Mouse (Mus musculus): ENCODE data around the gene Tjp1. TPM values are rescaled to one million over a fixed set of nuclear protein-coding genes. Genes with fewer than 3 reads are reported as not detected.

Gene Tjp1
- total RNA-seq, 1 experiment from 2014 or later = 6.6 TPM

GRCm38 (mm10) chr7:65371765-65372164 lies 155.8 kb downstream of the Tjp1 start:
- ATAC-seq (ENCODE audit: extremely low read depth, insufficient number of reproducible peaks, low FRiP score, poor library complexity, severe bottlenecking) = no peak

GRCm38 (mm10) chr7:65370787-65371616 lies 156.6 kb downstream of the Tjp1 start:
- no peak for ATAC-seq (ENCODE audit: extremely low read depth, insufficient number of reproducible peaks, low FRiP score, poor library complexity, severe bottlenecking)

- no peak for ATAC-seq (ENCODE audit: extremely low read depth, insufficient number of reproducible peaks, low FRiP score, poor library complexity, severe bottlenecking)
These were observed 157.2 kb downstream of the Tjp1 start for GRCm38 (mm10) chr7:65370381-65370786.

GRCm38 (mm10) chr7:65369101-65369500 lies 158.5 kb downstream of the Tjp1 start:
- ATAC-seq (ENCODE audit: extremely low read depth, insufficient number of reproducible peaks, low FRiP score, poor library complexity, severe bottlenecking) = no peak

GRCm38 (mm10) chr7:65367386-65368245 lies 160.0 kb downstream of the Tjp1 start:
- ATAC-seq (ENCODE audit: extremely low read depth, insufficient number of reproducible peaks, low FRiP score, poor library complexity, severe bottlenecking) = no peak

GRCm38 (mm10) chr7:65366153-65366552 lies 161.4 kb downstream of the Tjp1 start:
- no peak for ATAC-seq (ENCODE audit: extremely low read depth, insufficient number of reproducible peaks, low FRiP score, poor library complexity, severe bottlenecking)

- no peak for ATAC-seq (ENCODE audit: extremely low read depth, insufficient number of reproducible peaks, low FRiP score, poor library complexity, severe bottlenecking)
These were observed 162.0 kb downstream of the Tjp1 start for GRCm38 (mm10) chr7:65365560-65365959.

GRCm38 (mm10) chr7:65360278-65360677 lies 167.3 kb downstream of the Tjp1 start:
- no peak for ATAC-seq (ENCODE audit: extremely low read depth, insufficient number of reproducible peaks, low FRiP score, poor library complexity, severe bottlenecking)

GRCm38 (mm10) chr7:65359774-65360173 lies 167.8 kb downstream of the Tjp1 start:
- ATAC-seq (ENCODE audit: extremely low read depth, insufficient number of reproducible peaks, low FRiP score, poor library complexity, severe bottlenecking) = no peak

- no peak for ATAC-seq (ENCODE audit: extremely low read depth, insufficient number of reproducible peaks, low FRiP score, poor library complexity, severe bottlenecking)
These were observed 170.0 kb downstream of the Tjp1 start for GRCm38 (mm10) chr7:65357538-65357937.

GRCm38 (mm10) chr7:65356204-65356603 lies 171.4 kb downstream of the Tjp1 start:
- no peak for ATAC-seq (ENCODE audit: extremely low read depth, insufficient number of reproducible peaks, low FRiP score, poor library complexity, severe bottlenecking)

- no peak for ATAC-seq (ENCODE audit: extremely low read depth, insufficient number of reproducible peaks, low FRiP score, poor library complexity, severe bottlenecking)
These were observed 172.7 kb downstream of the Tjp1 start for GRCm38 (mm10) chr7:65354908-65355307.

- ATAC-seq (ENCODE audit: extremely low read depth, insufficient number of reproducible peaks, low FRiP score, poor library complexity, severe bottlenecking) = no peak
These were observed 177.1 kb downstream of the Tjp1 start for GRCm38 (mm10) chr7:65350348-65351079.

GRCm38 (mm10) chr7:65348540-65348939 lies 179.0 kb downstream of the Tjp1 start:
- ATAC-seq (ENCODE audit: extremely low read depth, insufficient number of reproducible peaks, low FRiP score, poor library complexity, severe bottlenecking) = no peak

GRCm38 (mm10) chr7:65345314-65345713 lies 182.3 kb downstream of the Tjp1 start:
- ATAC-seq (ENCODE audit: extremely low read depth, insufficient number of reproducible peaks, low FRiP score, poor library complexity, severe bottlenecking) = no peak

- no peak for ATAC-seq (ENCODE audit: extremely low read depth, insufficient number of reproducible peaks, low FRiP score, poor library complexity, severe bottlenecking)
These were observed 189.9 kb downstream of the Tjp1 start for GRCm38 (mm10) chr7:65337581-65338270.

- ATAC-seq (ENCODE audit: extremely low read depth, insufficient number of reproducible peaks, low FRiP score, poor library complexity, severe bottlenecking) = no peak
These were observed 194.4 kb downstream of the Tjp1 start for GRCm38 (mm10) chr7:65333081-65333760.

- ATAC-seq (ENCODE audit: extremely low read depth, insufficient number of reproducible peaks, low FRiP score, poor library complexity, severe bottlenecking) = no peak
These were observed 208.4 kb downstream of the Tjp1 start for GRCm38 (mm10) chr7:65319047-65319725.
